Mouse (Mus musculus): ENCODE data around the gene Psmd2. TPM values are rescaled to one million over a fixed set of nuclear protein-coding genes. Genes with fewer than 3 reads are reported as not detected.

Psmd2 gene
- total and polyA plus RNA-seq, 2 experiments from 2014 or later, result 158 to 206 TPM

DNA sequence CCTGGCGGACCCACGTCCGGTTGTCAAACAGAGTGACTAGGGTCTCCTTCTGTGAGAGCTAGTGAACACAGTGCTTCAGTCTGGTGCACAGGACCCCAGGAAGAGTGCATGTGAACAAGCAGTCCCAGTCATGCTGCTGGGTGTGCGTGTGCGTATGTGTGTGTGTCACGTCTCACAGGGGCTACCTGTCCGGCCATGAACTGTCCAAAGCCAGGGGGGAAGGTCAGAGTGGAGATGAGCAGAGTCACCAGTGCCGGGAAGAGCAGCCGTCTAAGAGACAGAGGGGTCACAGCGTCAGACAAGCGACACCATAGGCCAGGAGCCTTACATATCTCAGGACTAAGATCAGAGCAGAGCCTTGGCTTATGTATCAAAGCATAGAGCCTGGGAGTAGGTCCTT lies 58.9 kb downstream of the Psmd2 start:
- H3K4me1 ChIP-seq (ENCODE audit: control insufficient read depth, insufficient read depth), result 0 out of 2 replicates have a peak, but pooled peaks cover 6% of the 10 kb centered on the region
- H3K27me3 ChIP-seq (ENCODE audit: control insufficient read depth, insufficient read depth, low read length), result no peaks in the 10 kb centered on the region
- no peaks in the 10 kb centered on the region for H3K9me3 ChIP-seq (replicated peaks; ENCODE audit: control insufficient read depth, low read length)
- TF ChIP-seq CTCF (IDR thresholded peaks at IDR 0.05; ENCODE audit: low read depth) (no peak), EP300 (IDR thresholded peaks at IDR 0.05; ENCODE audit: low read depth) (no peak)
- no peak overlapping the region for H3K4me2 ChIP-seq (ENCODE audit: low read depth, low read length)
- DNase-seq (ENCODE audit: low spot score) (no peak), ATAC-seq (ENCODE audit: insufficient read depth, low read depth) (no peak)
- H3K4me3 ChIP-seq (ENCODE audit: low read depth, low read length), result no peak overlapping the region
- H3K27ac ChIP-seq (ENCODE audit: low read depth), result no peak overlapping the region
- H3K36me3 ChIP-seq (replicated peaks; ENCODE audit: control insufficient read depth, insufficient read depth, low read length), result no peaks in the 10 kb centered on the region; the same call in 1 of the 2 replicates
- no peak overlapping the region for H3K9ac ChIP-seq (replicated peaks; ENCODE audit: low read depth, low read length)
- 91% methylated on average over 11 of the region's 11 CpGs for WGBS

GRCm38 (mm10) chr16:20710810-20711209 lies 59.4 kb downstream of the Psmd2 start:
- Histone ChIP-seq H3K9ac (replicated peaks; ENCODE audit: low read depth, low read length) (no peak overlapping the region), H3K4me3 (ENCODE audit: low read depth, low read length) (no peak overlapping the region), H3K9me3 (replicated peaks; ENCODE audit: control insufficient read depth, low read length) (no peaks in the 10 kb centered on the region), H3K4me1 (ENCODE audit: control insufficient read depth, insufficient read depth) (0 out of 2 replicates have a peak, but pooled peaks cover 9% of the 10 kb centered on the region), H3K27me3 (ENCODE audit: control insufficient read depth, insufficient read depth, low read length) (no peaks in the 10 kb centered on the region), H3K27ac (ENCODE audit: low read depth) (no peak overlapping the region), H3K36me3 (replicated peaks; ENCODE audit: control insufficient read depth, insufficient read depth, low read length) (no peaks in the 10 kb centered on the region; the same call in 1 of the 2 replicates), H3K4me2 (ENCODE audit: low read depth, low read length) (no peak overlapping the region)
- WGBS, result 74% methylated on average over 4 of the region's 4 CpGs
- DNase-seq (ENCODE audit: low spot score) (no peak), ATAC-seq (ENCODE audit: insufficient read depth, low read depth) (no peak)
- no peak for TF ChIP-seq CTCF (IDR thresholded peaks at IDR 0.05; ENCODE audit: low read depth)
- no peak for TF ChIP-seq EP300 (IDR thresholded peaks at IDR 0.05; ENCODE audit: low read depth)

DNA sequence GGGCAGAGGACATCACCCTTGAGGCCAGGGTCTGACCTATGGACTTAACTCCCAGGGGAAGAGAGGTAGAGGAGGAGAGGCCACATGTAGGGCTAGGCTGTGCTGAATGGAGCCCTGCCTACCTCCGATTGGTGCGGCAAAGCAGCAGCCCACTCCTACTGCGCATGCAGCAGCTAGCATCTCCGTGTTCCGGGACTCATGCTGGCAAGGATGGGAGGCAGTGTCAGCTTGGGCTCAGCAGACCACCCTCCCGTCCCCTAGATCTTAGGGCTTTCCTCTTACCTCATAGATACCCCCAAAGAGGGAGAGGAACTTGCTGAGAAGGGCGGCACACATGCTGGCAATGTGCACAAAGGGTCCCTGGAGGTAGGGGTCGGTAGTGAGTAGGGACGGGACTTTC lies 60.7 kb downstream of the Psmd2 start:
- ATAC-seq (ENCODE audit: insufficient read depth, low read depth), result no peak
- no peaks in the 10 kb centered on the region for H3K9me3 ChIP-seq (replicated peaks; ENCODE audit: control insufficient read depth, low read length)
- no peak overlapping the region for H3K4me2 ChIP-seq (ENCODE audit: low read depth, low read length)
- H3K4me3 ChIP-seq (ENCODE audit: low read depth, low read length), result no peak overlapping the region
- no peak overlapping the region for H3K9ac ChIP-seq (replicated peaks; ENCODE audit: low read depth, low read length)
- H3K27ac ChIP-seq (ENCODE audit: low read depth), result no peak overlapping the region
- H3K4me1 ChIP-seq (ENCODE audit: control insufficient read depth, insufficient read depth), result 0 out of 2 replicates have a peak, but pooled peaks cover 9% of the 10 kb centered on the region
- no peak for DNase-seq (ENCODE audit: low spot score)
- TF ChIP-seq EP300 (IDR thresholded peaks at IDR 0.05; ENCODE audit: low read depth) (no peak), CTCF (IDR thresholded peaks at IDR 0.05; ENCODE audit: low read depth) (no peak)
- WGBS, result 82% methylated on average over 9 of the region's 9 CpGs
- H3K36me3 ChIP-seq (replicated peaks; ENCODE audit: control insufficient read depth, insufficient read depth, low read length), result no peaks in the 10 kb centered on the region; the same call in 1 of the 2 replicates
- H3K27me3 ChIP-seq (ENCODE audit: control insufficient read depth, insufficient read depth, low read length), result no peaks in the 10 kb centered on the region

- Histone ChIP-seq H3K27ac (ENCODE audit: low read depth) (no peak overlapping the region), H3K9me3 (replicated peaks; ENCODE audit: control insufficient read depth, low read length) (no peaks in the 10 kb centered on the region), H3K36me3 (replicated peaks; ENCODE audit: control insufficient read depth, insufficient read depth, low read length) (no peaks in the 10 kb centered on the region; the same call in 1 of the 2 replicates), H3K9ac (replicated peaks; ENCODE audit: low read depth, low read length) (no peak overlapping the region), H3K4me3 (ENCODE audit: low read depth, low read length) (no peak overlapping the region), H3K4me2 (ENCODE audit: low read depth, low read length) (no peak overlapping the region), H3K4me1 (ENCODE audit: control insufficient read depth, insufficient read depth) (0 out of 2 replicates have a peak, but pooled peaks cover 9% of the 10 kb centered on the region), H3K27me3 (ENCODE audit: control insufficient read depth, insufficient read depth, low read length) (no peaks in the 10 kb centered on the region)
- TF ChIP-seq CTCF (IDR thresholded peaks at IDR 0.05; ENCODE audit: low read depth) (no peak), EP300 (IDR thresholded peaks at IDR 0.05; ENCODE audit: low read depth) (no peak)
- ATAC-seq (ENCODE audit: insufficient read depth, low read depth) (no peak), DNase-seq (ENCODE audit: low spot score) (no peak)
- 57% methylated on average over 7 of the region's 7 CpGs for WGBS
Measured at GRCm38 (mm10) chr16:20712889-20713288, 61.4 kb downstream of the Psmd2 start.

MicroRNAs within 50 kb of the gene (microRNA counts, 519-probe panel; counts per million panel counts)
- 398 counts per million, percentile 4 among the panel's probes with 10 or more counts for microRNA mmu-miR-1224

Small RNA genes lying within 50 kb of the gene (microRNA-seq; reads per million reads assigned to microRNA genes)
- not detected for gene Mir1224

Other genes starting within 250 kb of the Psmd2 start
- 60.7 and 64.3 TPM in 2 replicates for gene Abcc5, start 225.3 kb upstream of the Psmd2 start, total RNA-seq (2014; rRNA removed; ENCODE audit: low replicate concordance)
- gene Abcc5, start 225.3 kb upstream of the Psmd2 start, polyA plus RNA-seq (2015; fragmentation: Nextera tagmentation; extraction: Ambion mirVana), result 26.0 and 29.9 TPM in 2 replicates
- gene Eif2b5, start 152.8 kb upstream of the Psmd2 start, total RNA-seq (2014; rRNA removed; ENCODE audit: low replicate concordance), result 67.6 and 86.3 TPM in 2 replicates
- 60.0 and 60.2 TPM in 2 replicates for gene Eif2b5, start 152.8 kb upstream of the Psmd2 start, polyA plus RNA-seq (2015; fragmentation: Nextera tagmentation; extraction: Ambion mirVana)
- gene Dvl3, start 134.7 kb upstream of the Psmd2 start, total RNA-seq (2014; rRNA removed; ENCODE audit: low replicate concordance), result 30.1 and 36.9 TPM in 2 replicates
- 10.0 and 11.4 TPM in 2 replicates for gene Dvl3, start 134.7 kb upstream of the Psmd2 start, polyA plus RNA-seq (2015; fragmentation: Nextera tagmentation; extraction: Ambion mirVana)
- 327 and 429 TPM in 2 replicates for gene Ap2m1, start 116.2 kb upstream of the Psmd2 start, total RNA-seq (2014; rRNA removed; ENCODE audit: low replicate concordance)
- 363 and 375 TPM in 2 replicates for gene Ap2m1, start 116.2 kb upstream of the Psmd2 start, polyA plus RNA-seq (2015; fragmentation: Nextera tagmentation; extraction: Ambion mirVana)
- 47.1 and 76.5 TPM in 2 replicates for gene Abcf3, start 103.1 kb upstream of the Psmd2 start, total RNA-seq (2014; rRNA removed; ENCODE audit: low replicate concordance)
- 42.2 and 44.3 TPM in 2 replicates for gene Abcf3, start 103.1 kb upstream of the Psmd2 start, polyA plus RNA-seq (2015; fragmentation: Nextera tagmentation; extraction: Ambion mirVana)
- 0.46 TPM in 1 of 2 replicates, not detected in the other for gene Vwa5b2, start 62.2 kb upstream of the Psmd2 start, total RNA-seq (2014; rRNA removed; ENCODE audit: low replicate concordance)
- 0.04 TPM in 1 of 2 replicates, not detected in the other for gene Vwa5b2, start 62.2 kb upstream of the Psmd2 start, polyA plus RNA-seq (2015; fragmentation: Nextera tagmentation; extraction: Ambion mirVana)
- 9.5 and 18.9 TPM in 2 replicates for gene Eef1akmt4, start 40.1 kb upstream of the Psmd2 start, total RNA-seq (2014; rRNA removed; ENCODE audit: low replicate concordance)
- 11.2 and 12.6 TPM in 2 replicates for gene Eef1akmt4, start 40.1 kb upstream of the Psmd2 start, polyA plus RNA-seq (2015; fragmentation: Nextera tagmentation; extraction: Ambion mirVana)
- gene Gm49333, start 40.0 kb upstream of the Psmd2 start, total RNA-seq (2014; rRNA removed; ENCODE audit: low replicate concordance), result not detected in 2 replicates
- not detected in 2 replicates for gene Gm49333, start 40.0 kb upstream of the Psmd2 start, polyA plus RNA-seq (2015; fragmentation: Nextera tagmentation; extraction: Ambion mirVana)
- gene Alg3, start 39.9 kb upstream of the Psmd2 start, total RNA-seq (2014; rRNA removed; ENCODE audit: low replicate concordance), result 15.3 and 21.6 TPM in 2 replicates
- gene Alg3, start 39.9 kb upstream of the Psmd2 start, polyA plus RNA-seq (2015; fragmentation: Nextera tagmentation; extraction: Ambion mirVana), result 20.2 and 20.7 TPM in 2 replicates
- 0.31 and 1.5 TPM in 2 replicates for gene Camk2n2, start 30.4 kb upstream of the Psmd2 start, total RNA-seq (2014; rRNA removed; ENCODE audit: low replicate concordance)
- 0.34 and 0.49 TPM in 2 replicates for gene Camk2n2, start 30.4 kb upstream of the Psmd2 start, polyA plus RNA-seq (2015; fragmentation: Nextera tagmentation; extraction: Ambion mirVana)
- gene Ece2, start 21.8 kb upstream of the Psmd2 start, total RNA-seq (2014; rRNA removed; ENCODE audit: low replicate concordance), result 0.43 and 1.5 TPM in 2 replicates
- gene Ece2, start 21.8 kb upstream of the Psmd2 start, polyA plus RNA-seq (2015; fragmentation: Nextera tagmentation; extraction: Ambion mirVana), result 0.21 and 0.26 TPM in 2 replicates
- 296 and 335 TPM in 2 replicates for gene Eif4g1, start 16.7 kb downstream of the Psmd2 start, total RNA-seq (2014; rRNA removed; ENCODE audit: low replicate concordance)
- gene Eif4g1, start 16.7 kb downstream of the Psmd2 start, polyA plus RNA-seq (2015; fragmentation: Nextera tagmentation; extraction: Ambion mirVana), result 69.5 and 74.6 TPM in 2 replicates
- gene Fam131a, start 41.6 kb downstream of the Psmd2 start, total RNA-seq (2014; rRNA removed; ENCODE audit: low replicate concordance), result 24.8 and 25.5 TPM in 2 replicates
- 8.7 and 8.8 TPM in 2 replicates for gene Fam131a, start 41.6 kb downstream of the Psmd2 start, polyA plus RNA-seq (2015; fragmentation: Nextera tagmentation; extraction: Ambion mirVana)
- 8.6 and 27.9 TPM in 2 replicates for gene Polr2h, start 66.0 kb downstream of the Psmd2 start, total RNA-seq (2014; rRNA removed; ENCODE audit: low replicate concordance)
- gene Polr2h, start 66.0 kb downstream of the Psmd2 start, polyA plus RNA-seq (2015; fragmentation: Nextera tagmentation; extraction: Ambion mirVana), result 33.7 and 35.7 TPM in 2 replicates
- gene Clcn2, start 66.1 kb downstream of the Psmd2 start, total RNA-seq (2014; rRNA removed; ENCODE audit: low replicate concordance), result 4.6 and 16.9 TPM in 2 replicates
- 1.4 and 1.9 TPM in 2 replicates for gene Clcn2, start 66.1 kb downstream of the Psmd2 start, polyA plus RNA-seq (2015; fragmentation: Nextera tagmentation; extraction: Ambion mirVana)
- gene Chrd, start 81.5 kb downstream of the Psmd2 start, total RNA-seq (2014; rRNA removed; ENCODE audit: low replicate concordance), result 9.7 and 13.9 TPM in 2 replicates
- gene Chrd, start 81.5 kb downstream of the Psmd2 start, polyA plus RNA-seq (2015; fragmentation: Nextera tagmentation; extraction: Ambion mirVana), result 0.43 and 0.49 TPM in 2 replicates
- 0.46 TPM in 1 of 2 replicates, not detected in the other for gene Thpo, start 82.9 kb downstream of the Psmd2 start, total RNA-seq (2014; rRNA removed; ENCODE audit: low replicate concordance)
- 0.12 and 0.14 TPM in 2 replicates for gene Thpo, start 82.9 kb downstream of the Psmd2 start, polyA plus RNA-seq (2015; fragmentation: Nextera tagmentation; extraction: Ambion mirVana)

Data from heart, postnatal 0 days (tissue).